In the genomic region with DNA sequence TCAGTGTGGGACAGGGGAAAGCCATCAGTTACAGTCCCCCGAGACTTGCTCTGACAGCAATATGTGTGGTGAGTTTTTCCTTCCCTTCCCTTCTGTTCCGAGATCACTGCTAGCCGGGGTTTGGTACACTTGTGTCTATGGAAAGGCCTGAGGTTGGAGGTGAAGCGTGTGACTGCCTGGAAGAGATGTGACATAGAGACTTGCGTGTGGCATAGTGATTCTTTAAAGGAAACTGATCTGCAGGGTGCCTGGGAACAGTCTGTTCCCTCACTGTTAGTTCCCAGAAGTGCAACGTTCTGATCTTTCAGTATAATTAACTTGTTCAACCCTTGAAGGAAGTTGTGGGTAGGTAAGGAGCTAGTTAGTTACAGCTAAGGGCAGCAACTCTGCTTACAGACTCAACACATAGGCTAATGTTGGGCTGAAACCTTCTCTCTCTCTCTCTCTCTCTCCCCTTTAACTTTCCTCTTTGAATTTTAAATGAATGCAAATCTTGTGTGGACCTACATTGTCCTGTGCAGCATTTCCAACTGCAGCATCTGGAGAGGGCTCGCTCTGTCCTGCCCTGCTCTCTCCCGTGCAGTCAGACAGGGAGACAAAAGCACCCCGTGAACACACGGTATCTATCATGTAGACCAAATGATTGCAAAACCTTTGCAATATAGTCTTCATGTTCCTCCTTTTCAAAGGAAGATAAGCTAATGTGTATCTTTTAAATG, we compare ENCODE assay signal across 30 mouse cellular contexts. TPM values are rescaled to one million over a fixed set of nuclear protein-coding genes. Genes with fewer than 3 reads are reported as not detected.
A peak's percentile ranks its signal among the peaks of the same experiment; 100 is the strongest.
DNase-seq lines count a peak whose midpoint lies in the region; ATAC-seq and TF ChIP-seq lines count a peak whose summit lies in the region.
"Had no signal": no experiment of that assay in that cellular context is flagged by ENCODE, and none has a peak within 500 bp of the region (broad histone marks: within the 10 kb centered on the region; RNA-seq: fewer than 3 reads in every experiment).

No protein-coding gene starts in this region.

- H3K36me3 ChIP-seq in liver, postnatal 0 days (replicated peaks; ENCODE audit: insufficient read depth, low read length): no peaks in the 10 kb centered on the region
- H3K36me3 ChIP-seq in ES-Bruce4 (ENCODE audit: control insufficient read depth, insufficient read depth, low read length, poor library complexity, severe bottlenecking): no peaks in the 10 kb centered on the region
- H3K36me3 ChIP-seq in midbrain, embryonic 14.5 days (ENCODE audit: control insufficient read depth, insufficient read depth, low read length): no peaks in the 10 kb centered on the region
- H3K36me3 ChIP-seq: embryonic facial prominence, embryonic 13.5 days; forebrain, embryonic 12.5 days; G1E; heart, embryonic 12.5 days; hindbrain, embryonic 12.5 days; intestine, embryonic 15.5 days; limb, embryonic 13.5 days; liver, embryonic 13.5 days had no signal

- no peaks in the 10 kb centered on the region for H3K4me1 ChIP-seq in liver, postnatal 0 days (ENCODE audit: insufficient read depth)
- H3K4me1 ChIP-seq in ES-Bruce4 (ENCODE audit: control insufficient read depth, insufficient read depth, low read length): peaks cover 2% of the 10 kb centered on the region
- H3K4me1 ChIP-seq in midbrain, embryonic 14.5 days (ENCODE audit: control insufficient read depth, insufficient read depth, low read length): 0 out of 2 replicates have a peak, but pooled peaks cover 6% of the 10 kb centered on the region
- H3K4me1 ChIP-seq: embryonic facial prominence, embryonic 13.5 days; heart, embryonic 12.5 days; intestine, embryonic 15.5 days; limb, embryonic 13.5 days; liver, embryonic 13.5 days had no signal

- 0 out of 2 replicates have a peak, but pooled peaks have one; percentile 17 for ATAC-seq in liver, postnatal 0 days
- ATAC-seq in midbrain, embryonic 14.5 days (ENCODE audit: low FRiP score, low TSS enrichment): no peak; the same call in 1 of the 2 replicates
- ATAC-seq in inflammation-experienced regulatory T-cells, adult 6 months: no peak
- ATAC-seq: activated CD4-positive, CD25-positive, alpha-beta regulatory T cell, adult 4 months; intestine, embryonic 15.5 days; Patski had no signal

- peak; percentile 58 for DNase-seq in gastrocnemius, adult 2 months
- no peak for DNase-seq in gastrocnemius, postnatal 10 days
- no peak for DNase-seq in liver, postnatal 0 days
- DNase-seq in liver: no peak
- DNase-seq in midbrain, embryonic 14.5 days: peak; percentile 12
- DNase-seq: adrenal gland, adult 8-10 months; cerebellum, adult 2 months; cerebellum, postnatal 36 days; embryo, embryonic 11 days; heart, postnatal 10 days; liver, embryonic 13.5 days; lung, embryonic 14.5 days; lung, postnatal 36 days; right cerebral cortex, adult 18-20 months; right cerebral cortex, postnatal 4 days; thymus, adult 2 months; thymus, postnatal 4 days had no signal

- no peaks in the 10 kb centered on the region for H3K27me3 ChIP-seq in liver, postnatal 0 days (ENCODE audit: insufficient read depth, low read length)
- H3K27me3 ChIP-seq in ES-Bruce4 (ENCODE audit: control insufficient read depth, insufficient read depth, low read length, poor library complexity, severe bottlenecking): no peaks in the 10 kb centered on the region
- no peaks in the 10 kb centered on the region for H3K27me3 ChIP-seq in midbrain, embryonic 14.5 days (ENCODE audit: control insufficient read depth, insufficient read depth, low read length)
- H3K27me3 ChIP-seq: embryonic facial prominence, embryonic 13.5 days; forebrain, embryonic 12.5 days; heart, embryonic 12.5 days; hindbrain, embryonic 12.5 days; intestine, embryonic 15.5 days; limb, embryonic 13.5 days; liver, embryonic 13.5 days; Patski had no signal

- WGBS in liver, postnatal 0 days (ENCODE audit: insufficient replicate concordance): 62% methylated on average over 10 of the region's 10 CpGs
- 25% methylated on average over 10 of the region's 10 CpGs for WGBS in midbrain, embryonic 14.5 days

- TF ChIP-seq CTCF in gastrocnemius, adult 2 months (IDR thresholded peaks at IDR 0.05): no peak
- no peak for TF ChIP-seq CTCF in liver, postnatal 0 days (IDR thresholded peaks at IDR 0.05; ENCODE audit: low read depth)
- TF ChIP-seq CTCF in ES-Bruce4 (IDR thresholded peaks at IDR 0.05; ENCODE audit: low read depth, low read length): no peak

- no peak overlapping the region for H3K9ac ChIP-seq in liver, postnatal 0 days (replicated peaks)
- H3K9ac ChIP-seq in ES-Bruce4 (ENCODE audit: low read depth, poor library complexity, severe bottlenecking): no peak overlapping the region
- no peak overlapping the region for H3K9ac ChIP-seq in midbrain, embryonic 14.5 days (replicated peaks; ENCODE audit: low read length)
- H3K9ac ChIP-seq: embryonic facial prominence, embryonic 13.5 days; forebrain, embryonic 12.5 days; heart, embryonic 12.5 days; hindbrain, embryonic 12.5 days; intestine, embryonic 15.5 days; limb, embryonic 13.5 days; liver, embryonic 13.5 days; lung, embryonic 14.5 days had no signal

- TF ChIP-seq EP300 in liver, postnatal 0 days (IDR thresholded peaks at IDR 0.05; ENCODE audit: low read depth): peak; percentile 43; the same call in 1 of the 2 replicates
- TF ChIP-seq EP300 in ES-Bruce4 (IDR thresholded peaks at IDR 0.05; ENCODE audit: insufficient read depth, low read depth, low read length): 0 out of 2 replicates have a peak, but pooled peaks have one; percentile 25

- no peaks in the 10 kb centered on the region for H3K9me3 ChIP-seq in liver, postnatal 0 days (ENCODE audit: low read length)
- no peaks in the 10 kb centered on the region for H3K9me3 ChIP-seq in ES-Bruce4 (replicated peaks; ENCODE audit: control insufficient read depth, insufficient read depth, low read length, poor library complexity, severe bottlenecking)
- no peaks in the 10 kb centered on the region for H3K9me3 ChIP-seq in midbrain, embryonic 14.5 days (ENCODE audit: control insufficient read depth, low read length)
- H3K9me3 ChIP-seq: embryonic facial prominence, embryonic 13.5 days; forebrain, embryonic 12.5 days; G1E; heart, embryonic 12.5 days; hindbrain, embryonic 12.5 days; intestine, embryonic 15.5 days; limb, embryonic 13.5 days; liver, embryonic 13.5 days had no signal

- H3K4me3 ChIP-seq in gastrocnemius, adult 2 months: no peak overlapping the region
- no peak overlapping the region for H3K4me3 ChIP-seq in liver, postnatal 0 days (ENCODE audit: low read depth, low read length)
- no peak overlapping the region for H3K4me3 ChIP-seq in ES-Bruce4 (ENCODE audit: low read depth, low read length)
- H3K4me3 ChIP-seq in midbrain, embryonic 14.5 days (replicated peaks; ENCODE audit: low read depth, low read length): no peak overlapping the region
- H3K4me3 ChIP-seq: embryonic facial prominence, embryonic 13.5 days; erythroblast, embryonic 14.5 days; forebrain, embryonic 12.5 days; heart, embryonic 12.5 days; hindbrain, embryonic 12.5 days; intestine, embryonic 15.5 days; limb, embryonic 13.5 days; liver, embryonic 13.5 days; megakaryocyte, embryonic 14.5 days had no signal

- no peak for TF ChIP-seq POLR2A in ES-Bruce4 (IDR thresholded peaks at IDR 0.05; ENCODE audit: insufficient read depth, low read length)

- peak overlapping the region; percentile 81 for H3K27ac ChIP-seq in gastrocnemius, adult 2 months
- no peak overlapping the region for H3K27ac ChIP-seq in liver, postnatal 0 days (ENCODE audit: low read depth)
- H3K27ac ChIP-seq in ES-Bruce4 (ENCODE audit: insufficient read depth, low read length): no peak overlapping the region
- H3K27ac ChIP-seq in midbrain, embryonic 14.5 days (replicated peaks; ENCODE audit: low read depth, low read length): no peak overlapping the region
- H3K27ac ChIP-seq: embryonic facial prominence, embryonic 13.5 days; forebrain, embryonic 12.5 days; hindbrain, embryonic 12.5 days; intestine, embryonic 15.5 days; limb, embryonic 13.5 days; liver, embryonic 13.5 days had no signal

- intact Hi-C loops in gastrocnemius, adult 2 months (cut with DNase I): no loop called here

- no peak overlapping the region for H3K4me2 ChIP-seq in liver, postnatal 0 days (ENCODE audit: low read depth, low read length)
- no peak overlapping the region for H3K4me2 ChIP-seq in midbrain, embryonic 14.5 days (ENCODE audit: low read length)
- H3K4me2 ChIP-seq: embryonic facial prominence, embryonic 13.5 days; forebrain, embryonic 12.5 days; heart, embryonic 12.5 days; hindbrain, embryonic 12.5 days; intestine, embryonic 15.5 days; limb, embryonic 13.5 days; liver, embryonic 13.5 days; lung, embryonic 14.5 days had no signal

RNA-seq across cellular contexts. Expression of a gene that starts 53.0 kb away (rescaled TPM):
- total RNA-seq in gastrocnemius, adult 2 months (2021): 100 to 1,000 TPM; 151 to 170 TPM
- 100 to 1,000 TPM; 104 to 118 TPM for total RNA-seq in gastrocnemius, postnatal 10 days (2021)
- 95.7 and 103 TPM in 2 replicates for polyA plus RNA-seq in liver, postnatal 0 days (2015; fragmentation: Nextera tagmentation; extraction: Ambion mirVana)
- polyA plus RNA-seq in ES-Bruce4 (2011; ENCODE audit: insufficient read depth, insufficient read length, low read depth, missing spikeins): 143 and 153 TPM in 2 replicates
- 126 and 154 TPM in 2 replicates for polyA plus RNA-seq in midbrain, embryonic 14.5 days (2014; fragmentation: Nextera tagmentation; extraction: Ambion mirVana)
- 100 to 1,000 TPM; 299 to 352 (median 344) TPM for polyA plus RNA-seq in inflammation-experienced regulatory T-cells, adult 6 months (2017; shearing (Covaris generic))

Comparison
In these comparisons a context has a peak if more than half of its experiments do, and no peak if none do; other contexts are left out.
1. DNase-seq: peak in gastrocnemius, adult 2 months (single experiment) and midbrain, embryonic 14.5 days (single experiment); none in gastrocnemius, postnatal 10 days (single experiment), liver, postnatal 0 days (single experiment) and liver (single experiment).